Mouse (Mus musculus) mesoderm, embryonic 11.5 days (tissue): Measurements from ENCODE around the gene Pawr.
"Not testable (repeated sequence)": the region's sequence is repeated elsewhere in the genome, so short reads cannot be mapped to it uniquely, and the experiment has no call there.

Experiments
- DNase-seq: peaks from one replicate; pipeline ENCODE4 v3.0.0-alpha.2; 2012; ENCODE audit warnings: low read depth, low spot score

Gene Pawr

GRCm38 (mm10) chr10:108435616-108436015, 103.7 kb downstream of the Pawr start:
- DNase-seq: no peak

GRCm38 (mm10) chr10:108436365-108436764, 104.4 kb downstream of the Pawr start:
- DNase-seq: peak; percentile 37

- DNase-seq: not testable (repeated sequence)
These were observed 108.3 kb downstream of the Pawr start for GRCm38 (mm10) chr10:108440251-108440650.

- DNase-seq: no peak
These were observed 112.3 kb downstream of the Pawr start for GRCm38 (mm10) chr10:108443931-108444876.

GRCm38 (mm10) chr10:108445123-108445522, 113.2 kb downstream of the Pawr start:
- DNase-seq: no peak

GRCm38 (mm10) chr10:108445606-108446005, 113.7 kb downstream of the Pawr start:
- DNase-seq: no peak

- peak; percentile 77 for DNase-seq
These were observed 114.4 kb downstream of the Pawr start for GRCm38 (mm10) chr10:108446041-108446931.

- DNase-seq: no peak
These were observed 115.3 kb downstream of the Pawr start for GRCm38 (mm10) chr10:108447211-108447610.

GRCm38 (mm10) chr10:108448421-108448820, 116.5 kb downstream of the Pawr start:
- DNase-seq: no peak

- DNase-seq: no peak
These were observed 118.5 kb downstream of the Pawr start for GRCm38 (mm10) chr10:108450401-108450800.

GRCm38 (mm10) chr10:108451516-108451915, 119.6 kb downstream of the Pawr start:
- DNase-seq: no peak

- no peak for DNase-seq
These were observed 120.5 kb downstream of the Pawr start for GRCm38 (mm10) chr10:108452421-108452820.

GRCm38 (mm10) chr10:108453561-108453960, 121.6 kb downstream of the Pawr start:
- no peak for DNase-seq

GRCm38 (mm10) chr10:108454691-108455117, 122.8 kb downstream of the Pawr start:
- DNase-seq: no peak

- DNase-seq: no peak
These were observed 123.3 kb downstream of the Pawr start for GRCm38 (mm10) chr10:108455204-108455603.

- no peak for DNase-seq
These were observed 124.0 kb downstream of the Pawr start for GRCm38 (mm10) chr10:108455883-108456282.

- DNase-seq: no peak
These were observed 125.1 kb downstream of the Pawr start for GRCm38 (mm10) chr10:108457054-108457453.

GRCm38 (mm10) chr10:108461862-108462261, 129.9 kb downstream of the Pawr start:
- DNase-seq: no peak
